Mouse (Mus musculus) sigmoid colon, adult 10 weeks (tissue): ENCODE measurements around the gene Smagp. TPM values are rescaled to one million over a fixed set of nuclear protein-coding genes. Genes with fewer than 3 reads are reported as not detected.

Experiments used
- polyA plus RNA-seq: library from polyadenylated mRNA; stranded (reverse); fragments of 350-450 nt; fragmentation: Illumina TruSeq; extraction: RNeasy Lipid Tissue Mini Kit (QIAGEN cat#74804); gene quantifications from one replicate; pipeline ENCODE4 v1.2.3, GENCODE M21; 2014; ENCODE audit warnings: low read depth, low replicate concordance

The Smagp gene
- 5.6 TPM for polyA plus RNA-seq

DNA sequence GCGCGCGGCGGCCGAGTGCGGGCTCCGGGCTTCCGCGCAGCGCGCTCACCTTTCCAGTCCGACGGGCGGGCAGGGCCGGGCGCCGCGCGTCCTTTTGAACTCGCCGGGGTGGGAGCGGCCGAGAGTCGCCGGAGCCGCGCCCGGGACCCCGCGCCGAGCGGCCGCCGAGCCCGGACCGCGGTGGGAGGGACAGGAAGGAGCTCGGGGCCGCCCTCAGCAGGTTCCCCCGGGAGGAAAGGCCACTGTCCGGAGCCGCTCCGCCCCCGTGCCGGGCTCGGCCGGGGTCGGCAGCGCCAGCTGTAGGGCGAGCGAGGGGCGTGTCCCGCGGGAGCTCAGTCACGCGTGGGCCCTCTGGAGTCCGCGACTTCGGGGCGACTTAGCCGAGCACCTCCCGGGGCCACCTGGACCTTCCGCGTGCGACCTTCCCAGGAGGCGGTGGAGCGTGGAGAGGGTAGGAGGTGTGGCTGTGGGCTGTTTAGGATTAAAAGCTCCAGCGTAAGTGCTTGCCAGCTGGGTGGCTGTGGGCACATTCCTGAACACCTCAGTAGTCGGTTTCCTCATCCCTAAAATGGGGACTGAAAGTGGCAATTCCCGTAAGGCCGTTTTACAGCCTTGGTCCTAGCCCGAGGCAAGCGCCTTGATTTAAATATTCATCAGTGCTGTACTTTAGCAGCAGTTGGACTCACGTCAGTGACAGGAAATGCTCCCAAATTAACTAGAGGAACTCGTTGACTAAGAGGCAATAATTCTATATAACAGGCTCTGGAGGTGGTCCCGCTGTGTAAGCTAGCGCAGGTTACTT, at the start of gene Smagp:
Gene Smagp, minus strand, starts transcription at position 241 of the 802 bp plus-strand sequence.

DNA sequence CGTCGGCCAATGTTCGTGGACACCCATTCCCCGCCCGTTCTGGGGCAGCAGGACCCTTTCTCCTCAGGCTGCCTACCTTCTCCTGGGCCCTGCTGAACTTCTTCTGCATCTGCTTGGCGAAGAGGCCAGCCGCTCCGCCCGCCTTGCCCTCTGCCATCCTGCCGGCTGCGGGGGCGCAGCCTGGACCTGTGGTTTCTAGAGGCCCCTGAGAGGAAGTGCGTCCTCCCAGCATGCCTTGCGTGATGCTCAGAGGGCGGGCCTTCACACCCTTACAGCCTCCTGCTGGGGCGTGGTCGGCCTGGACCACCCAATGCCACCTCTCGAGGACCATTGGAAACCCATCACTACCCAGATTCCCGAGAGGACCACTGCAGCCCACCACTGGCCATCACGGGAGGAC, 32.6 kb upstream of the Smagp start, which contains the start of gene Bin2:
Gene Bin2, minus strand, starts transcription at position 217 of the 400 bp plus-strand sequence.

DNA sequence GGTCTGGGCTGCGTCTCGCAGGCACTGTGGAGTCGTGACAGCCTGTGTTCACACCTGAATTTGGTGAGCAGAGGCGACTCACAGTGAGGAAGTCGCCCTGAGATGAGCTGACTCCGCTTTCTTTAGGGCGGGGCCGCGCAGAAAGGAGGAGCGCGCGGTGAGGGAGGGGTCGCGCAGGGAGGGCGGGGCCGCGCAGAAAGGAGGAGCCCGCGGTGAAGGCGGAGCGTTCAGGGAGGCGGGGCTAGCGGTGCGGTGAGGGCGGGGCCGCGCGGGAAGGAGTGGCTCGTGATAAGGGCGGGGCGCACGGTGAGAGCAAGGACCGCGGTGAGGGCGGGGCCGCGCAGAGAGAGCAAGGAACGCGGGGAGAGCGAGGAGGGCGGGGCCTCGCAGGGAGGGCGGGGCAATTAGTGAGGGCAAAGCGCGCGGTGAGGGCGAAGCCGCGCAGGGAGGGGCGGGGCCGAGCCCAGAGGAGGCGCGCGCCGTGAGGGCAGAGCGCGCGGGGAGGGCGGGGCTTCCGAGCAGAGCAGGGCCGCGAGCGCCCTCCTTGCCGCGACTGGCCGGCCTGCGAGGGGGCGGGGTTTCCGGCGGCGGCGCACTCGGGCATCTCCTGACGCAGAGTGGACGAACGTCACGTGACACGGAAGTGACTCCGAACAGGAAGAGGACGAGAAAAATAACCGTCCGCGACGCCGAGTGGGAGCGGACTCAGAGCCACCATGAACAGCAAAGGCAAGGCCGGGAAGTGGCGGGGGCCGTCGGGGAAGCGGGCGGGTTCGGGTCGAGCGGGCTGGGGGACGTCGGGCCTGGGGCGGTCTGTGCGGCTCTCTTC, 21.5 kb downstream of the Smagp start, which contains the start of gene Dazap2:
Gene Dazap2, plus strand, starts transcription at position 354 of the 829 bp plus-strand sequence.

DNA sequence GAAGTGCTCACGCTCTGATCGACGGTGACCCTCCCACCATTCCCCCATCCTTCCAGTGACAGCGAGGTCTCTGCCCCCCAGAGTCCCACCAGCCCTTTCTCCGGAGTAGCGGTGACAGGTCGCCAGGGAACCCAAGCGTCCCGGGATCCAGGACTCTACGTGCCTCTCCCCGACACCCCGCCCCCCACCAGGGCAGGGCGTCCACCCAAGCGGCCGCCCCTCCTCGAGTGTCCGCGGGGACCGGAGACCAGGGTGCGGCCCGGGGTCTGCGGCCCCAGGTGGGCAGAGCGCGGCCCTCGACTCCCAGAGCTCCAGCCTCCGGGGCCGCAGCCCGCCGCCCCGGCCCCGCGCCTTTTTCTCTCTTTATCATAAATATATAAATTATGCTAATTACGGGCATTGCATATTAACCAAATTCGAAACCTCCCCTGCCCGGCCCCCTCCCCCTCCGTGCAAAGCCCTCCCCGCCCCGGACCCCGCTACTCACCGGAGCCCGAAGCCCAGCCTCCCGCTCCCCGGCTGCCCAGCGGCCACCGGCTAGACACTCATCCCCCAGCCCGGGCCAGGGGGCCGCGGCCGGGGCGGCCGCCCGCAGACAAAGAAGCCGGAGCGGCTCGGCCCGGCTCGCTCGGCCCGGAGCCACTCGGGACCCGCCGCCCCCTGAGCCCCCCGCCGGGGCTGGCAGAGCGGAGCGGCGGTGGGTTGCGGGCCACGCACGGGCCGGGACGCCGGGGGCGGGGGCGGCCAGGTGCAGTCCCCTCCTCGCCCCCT, 37.3 kb downstream of the Smagp start, which contains the start of gene Pou6f1:
Gene Pou6f1, minus strand, starts transcription at position 709 of the 771 bp plus-strand sequence.

Other genes with a start within 250 kb of the Smagp start
- gene Gm5475, start 214.8 kb downstream of the Smagp start, polyA plus RNA-seq = not detected
- gene Slc11a2, start 211.9 kb downstream of the Smagp start, polyA plus RNA-seq = 10.1 TPM
- 18.0 TPM for gene Letmd1, start 167.9 kb downstream of the Smagp start, polyA plus RNA-seq
- gene Csrnp2, start 141.5 kb downstream of the Smagp start, polyA plus RNA-seq = 1.7 TPM
- 6.2 TPM for gene Tfcp2, start 84.9 kb downstream of the Smagp start, polyA plus RNA-seq
- gene Pou6f1, start 37.0 kb downstream of the Smagp start, polyA plus RNA-seq = 2.3 TPM
- 308 TPM for gene Dazap2, start 21.6 kb downstream of the Smagp start, polyA plus RNA-seq
- 2.3 TPM for gene Bin2, start 32.6 kb upstream of the Smagp start, polyA plus RNA-seq
- 34.1 TPM for gene Cela1, start 51.0 kb upstream of the Smagp start, polyA plus RNA-seq
- 15.2 TPM for gene Galnt6, start 92.4 kb upstream of the Smagp start, polyA plus RNA-seq
- 0.98 TPM for gene Slc4a8, start 124.8 kb upstream of the Smagp start, polyA plus RNA-seq
- gene Scn8a, start 232.9 kb upstream of the Smagp start, polyA plus RNA-seq = 0.13 TPM